Mouse (Mus musculus) lung, postnatal 10 days (tissue): ENCODE data around the gene Cyp46a1.

ENCODE experiments used
- DNase-seq: peaks from one replicate; pipeline ENCODE4 v3.0.0; 2021

Cyp46a1 gene

DNA sequence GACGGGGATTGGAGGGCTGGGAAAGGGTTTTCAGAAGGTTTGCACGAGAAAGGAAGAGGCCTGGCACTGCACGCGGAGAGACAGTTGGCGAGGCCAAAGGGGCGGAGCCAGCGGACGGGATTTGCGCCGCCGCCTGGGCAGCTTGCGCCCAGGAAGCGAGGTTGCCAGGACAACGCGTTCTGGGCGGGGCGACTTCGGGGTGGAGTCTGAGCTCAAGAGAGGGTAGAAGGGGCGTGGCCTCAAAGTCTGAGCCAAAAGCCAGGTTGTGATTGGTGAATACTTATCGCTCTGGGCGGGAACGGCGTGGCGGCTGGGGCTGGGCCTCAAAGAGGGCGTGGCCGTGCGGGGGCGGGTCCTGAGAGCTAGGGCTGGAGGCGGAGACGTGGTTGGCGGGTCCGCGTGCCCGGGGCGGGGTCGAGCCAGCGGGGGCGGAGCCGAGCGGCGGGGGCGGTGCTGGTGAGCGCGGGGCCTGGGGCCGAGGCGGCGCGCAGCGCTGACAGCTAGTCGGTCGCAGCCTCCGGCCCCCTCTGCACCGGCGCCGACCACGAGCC, at the start of gene Cyp46a1:
Cyp46a1 (plus strand) TSS at position 487 of the 551 bp plus-strand sequence.
- DNase-seq = peak; percentile 100

GRCm38 (mm10) chr12:108284455-108285224, 49.5 kb upstream of the Cyp46a1 start:
- DNase-seq = peak; percentile 40

DNA sequence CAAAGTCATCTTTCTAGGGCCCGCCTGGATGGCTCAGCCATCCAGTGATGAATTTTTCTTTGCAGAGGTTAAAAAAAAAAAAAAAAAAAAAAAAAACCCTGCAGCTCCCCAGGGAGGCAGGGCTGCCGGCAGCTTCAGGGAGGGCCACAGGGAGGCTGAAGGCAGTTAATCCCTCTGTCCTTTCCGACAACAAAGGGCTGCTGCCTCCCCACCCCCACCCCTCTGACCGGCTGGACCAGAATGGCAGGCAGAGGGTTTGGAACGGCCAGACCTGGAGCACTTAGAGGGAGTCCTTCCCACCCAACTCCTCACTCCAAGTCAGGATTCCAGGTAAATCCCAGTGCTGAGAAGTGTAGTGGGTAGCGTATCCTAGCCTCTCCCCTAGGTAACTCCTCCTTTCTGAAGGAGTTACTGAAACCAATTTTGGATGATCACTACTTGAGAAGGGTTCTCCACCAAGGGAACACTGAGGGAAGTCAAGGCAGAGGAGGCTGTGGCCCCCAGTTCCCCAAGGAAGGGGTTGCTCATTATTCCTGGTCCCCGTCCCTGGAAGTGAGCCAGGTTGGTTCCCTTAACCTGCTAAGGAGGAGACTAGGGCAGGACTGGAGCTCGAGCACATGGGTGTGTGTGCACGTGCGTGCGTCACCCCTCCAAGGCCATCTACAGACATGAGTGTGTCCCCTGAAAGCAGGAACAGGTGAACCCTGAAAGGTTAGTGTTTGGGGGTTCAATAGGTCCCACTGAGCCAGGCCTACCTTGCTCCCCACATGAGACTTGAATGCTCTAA, 48.8 kb upstream of the Cyp46a1 start:
- no peak for DNase-seq

DNA sequence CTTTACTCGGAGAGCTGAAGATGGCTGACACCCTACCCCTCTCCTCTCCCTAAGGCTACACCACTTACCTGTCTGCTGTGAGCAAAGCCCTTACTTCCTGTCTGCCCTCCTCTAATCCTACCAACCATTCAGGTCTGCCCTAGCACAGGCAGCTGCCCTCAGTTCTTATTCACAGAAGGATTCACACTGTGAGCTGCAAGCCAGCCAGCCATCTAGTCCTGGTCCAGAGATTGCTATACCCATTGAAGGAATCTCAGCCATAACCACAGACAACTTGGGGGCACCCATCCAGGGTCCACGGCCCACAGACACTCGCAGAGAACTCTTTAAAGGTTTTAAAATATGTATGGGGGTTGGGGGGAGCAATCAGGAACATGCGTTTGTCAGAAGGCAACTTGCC, 47.8 kb upstream of the Cyp46a1 start:
- no peak for DNase-seq

DNA sequence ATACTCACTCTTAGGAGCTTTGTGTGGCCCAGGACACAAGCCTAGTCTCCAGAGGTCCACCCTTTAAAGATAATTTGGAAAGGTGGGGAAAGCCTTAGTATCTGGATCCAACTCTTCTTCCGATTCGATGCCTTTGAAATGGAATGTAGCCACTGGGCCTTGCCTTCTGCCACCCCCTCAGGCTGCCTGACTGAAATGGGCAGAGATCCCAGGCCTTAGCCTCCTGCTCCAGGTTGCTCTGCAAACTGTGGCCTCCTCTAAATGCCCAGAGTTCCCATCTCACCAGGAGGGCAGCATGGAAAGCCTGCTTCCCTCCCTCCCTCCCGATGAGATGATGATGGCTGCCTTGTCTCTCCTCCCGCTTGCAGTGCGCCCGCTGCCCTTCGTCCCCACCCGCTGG, 47.2 kb upstream of the Cyp46a1 start:
- no peak for DNase-seq

DNA sequence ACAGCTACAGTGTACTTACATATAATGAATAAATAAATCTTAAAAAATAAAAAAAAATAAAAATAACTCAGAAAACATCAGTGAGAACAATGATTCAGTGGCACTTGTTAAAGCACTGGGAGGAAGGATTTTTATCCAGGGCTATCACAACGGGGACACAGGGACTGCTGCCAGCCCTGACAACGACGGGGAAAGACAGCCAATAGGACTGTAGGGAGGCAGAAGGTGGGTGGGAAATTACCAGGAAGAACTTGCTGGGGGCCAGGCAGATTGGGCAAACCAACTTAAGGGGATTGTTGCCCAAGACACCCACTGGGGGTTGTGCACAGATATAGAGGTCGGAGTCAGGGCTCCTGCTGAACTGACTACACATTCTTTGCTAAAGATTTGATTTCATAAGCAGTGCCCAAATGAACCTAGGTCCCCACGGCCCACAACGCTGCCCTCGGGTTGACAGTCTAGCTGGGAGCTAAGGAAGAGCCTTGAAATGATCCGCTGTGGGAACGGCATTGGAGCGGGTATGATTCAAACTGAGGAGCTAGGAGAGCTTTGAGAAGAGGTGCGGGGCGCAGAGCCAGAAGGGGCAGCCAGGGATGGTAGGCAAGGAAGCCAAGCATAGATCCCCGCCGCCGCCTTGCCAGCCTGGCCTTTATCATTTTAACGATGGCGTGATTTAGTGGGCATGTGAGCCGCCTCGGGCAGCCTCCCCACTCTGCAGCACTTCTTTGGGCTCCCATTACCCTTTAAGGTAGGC, 45.9 kb upstream of the Cyp46a1 start:
- no peak for DNase-seq

DNA sequence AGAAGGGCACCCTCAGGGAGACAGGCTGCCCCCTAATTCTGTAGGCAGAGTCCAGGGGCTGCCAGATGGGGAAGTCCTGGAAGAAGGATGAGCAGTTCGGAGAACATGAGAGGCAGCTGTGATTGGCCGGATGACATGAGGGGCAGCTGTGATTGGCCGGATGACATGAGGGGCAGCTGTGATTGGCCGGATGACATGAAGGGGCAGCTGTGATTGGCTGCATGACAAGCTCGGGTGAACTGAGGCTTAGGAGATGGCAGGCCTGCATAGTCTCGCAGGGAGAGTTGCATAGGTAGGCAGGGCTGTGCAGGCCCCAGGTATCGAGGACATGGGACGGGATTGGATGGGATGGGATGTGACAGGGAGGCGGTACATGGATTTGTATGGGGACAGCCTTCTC, 41.8 kb upstream of the Cyp46a1 start:
- peak; percentile 55 for DNase-seq

DNA sequence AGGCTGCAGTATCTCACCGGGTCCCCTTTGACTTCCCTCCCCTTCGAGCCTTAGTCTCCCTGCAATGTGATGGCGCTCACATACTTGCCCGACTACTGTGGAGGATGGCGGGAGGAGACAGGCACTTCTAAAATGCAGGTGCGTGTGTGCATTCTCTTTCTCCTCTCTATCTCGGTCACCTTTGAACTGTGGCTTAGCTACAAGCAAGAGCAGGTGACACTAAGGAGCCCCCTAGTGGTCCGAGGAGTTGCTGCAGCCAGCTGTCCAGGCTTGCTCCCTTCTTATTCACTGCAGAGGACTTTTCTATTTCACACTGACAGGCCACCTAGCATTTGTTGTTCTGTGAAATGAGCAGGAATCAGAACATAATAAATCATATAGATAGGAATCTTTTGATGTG, 41.2 kb upstream of the Cyp46a1 start:
- DNase-seq = peak; percentile 85

DNA sequence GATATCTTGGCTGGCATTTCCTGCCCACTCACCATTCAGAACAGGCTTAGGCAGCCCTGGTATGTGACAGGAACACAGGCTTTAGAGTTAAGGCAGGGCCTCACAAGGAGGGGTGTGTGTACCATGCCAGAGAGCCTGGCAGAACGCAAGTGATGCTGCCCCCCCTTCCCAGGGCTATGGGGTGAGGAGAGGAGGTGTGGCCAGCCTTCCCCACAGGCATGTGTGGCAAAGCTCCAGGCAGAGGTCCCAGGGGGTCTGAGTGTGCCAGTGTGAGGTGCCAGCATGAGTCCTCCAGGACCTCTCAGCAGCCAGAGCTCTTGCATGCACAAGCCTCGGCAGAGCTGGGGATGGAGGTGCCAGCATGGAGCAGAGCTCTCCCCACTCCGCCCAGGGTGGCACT, 39.6 kb upstream of the Cyp46a1 start:
- peak; percentile 36 for DNase-seq

- DNase-seq = peak; percentile 29
Observed at GRCm38 (mm10) chr12:108297033-108297432, 37.1 kb upstream of the Cyp46a1 start.

DNA sequence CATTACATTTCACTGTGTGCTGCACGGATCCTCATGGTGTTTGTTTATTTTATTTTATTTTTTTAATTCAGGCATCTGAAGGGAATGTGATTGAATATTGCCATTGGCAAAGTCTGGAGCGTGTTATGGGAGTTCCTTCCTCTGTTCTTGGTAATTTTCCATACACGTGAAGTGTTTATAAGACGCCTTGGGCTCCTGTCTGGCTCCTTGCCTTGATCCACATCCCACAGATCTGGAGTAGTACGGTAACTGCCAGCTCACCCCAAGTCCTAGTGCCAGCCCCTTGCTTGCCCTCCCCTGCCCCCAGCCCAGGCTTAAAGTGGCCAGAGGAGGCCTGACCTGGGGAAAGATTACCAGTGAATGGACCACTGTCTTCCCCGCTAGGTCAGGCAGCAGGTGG, 33.2 kb upstream of the Cyp46a1 start:
- no peak for DNase-seq

DNA sequence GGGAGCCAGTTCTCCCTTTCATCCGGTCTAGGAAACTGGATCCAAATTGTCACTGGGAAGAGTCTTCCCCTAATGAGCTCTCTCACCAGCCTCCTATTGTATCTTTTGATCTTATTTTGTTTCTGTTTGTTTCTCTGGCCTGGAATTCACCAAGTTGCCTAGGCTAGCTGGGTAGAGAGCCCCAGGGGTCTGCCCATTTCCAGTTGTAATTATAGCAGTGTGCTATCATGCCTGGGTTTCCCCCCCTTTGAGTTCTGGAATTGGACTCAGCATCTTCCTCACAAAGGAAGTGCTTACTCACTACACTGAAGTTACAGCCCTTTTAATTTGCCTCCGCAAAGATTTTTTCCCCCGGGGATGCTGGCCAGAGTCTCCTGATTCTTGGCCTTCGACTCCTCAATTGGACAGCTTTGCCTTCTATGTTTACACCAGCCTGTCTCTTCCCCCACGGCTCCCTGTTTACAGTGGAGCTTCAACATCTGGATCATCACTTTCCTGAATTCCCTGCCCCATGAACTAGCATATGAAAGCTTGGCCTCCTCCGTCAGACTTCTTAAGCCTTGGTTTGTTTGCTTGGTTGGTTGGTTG, 30.3 kb upstream of the Cyp46a1 start:
- peak; percentile 76 for DNase-seq

- no peak for DNase-seq
Observed at GRCm38 (mm10) chr12:108305172-108305571, 29.0 kb upstream of the Cyp46a1 start.

DNA sequence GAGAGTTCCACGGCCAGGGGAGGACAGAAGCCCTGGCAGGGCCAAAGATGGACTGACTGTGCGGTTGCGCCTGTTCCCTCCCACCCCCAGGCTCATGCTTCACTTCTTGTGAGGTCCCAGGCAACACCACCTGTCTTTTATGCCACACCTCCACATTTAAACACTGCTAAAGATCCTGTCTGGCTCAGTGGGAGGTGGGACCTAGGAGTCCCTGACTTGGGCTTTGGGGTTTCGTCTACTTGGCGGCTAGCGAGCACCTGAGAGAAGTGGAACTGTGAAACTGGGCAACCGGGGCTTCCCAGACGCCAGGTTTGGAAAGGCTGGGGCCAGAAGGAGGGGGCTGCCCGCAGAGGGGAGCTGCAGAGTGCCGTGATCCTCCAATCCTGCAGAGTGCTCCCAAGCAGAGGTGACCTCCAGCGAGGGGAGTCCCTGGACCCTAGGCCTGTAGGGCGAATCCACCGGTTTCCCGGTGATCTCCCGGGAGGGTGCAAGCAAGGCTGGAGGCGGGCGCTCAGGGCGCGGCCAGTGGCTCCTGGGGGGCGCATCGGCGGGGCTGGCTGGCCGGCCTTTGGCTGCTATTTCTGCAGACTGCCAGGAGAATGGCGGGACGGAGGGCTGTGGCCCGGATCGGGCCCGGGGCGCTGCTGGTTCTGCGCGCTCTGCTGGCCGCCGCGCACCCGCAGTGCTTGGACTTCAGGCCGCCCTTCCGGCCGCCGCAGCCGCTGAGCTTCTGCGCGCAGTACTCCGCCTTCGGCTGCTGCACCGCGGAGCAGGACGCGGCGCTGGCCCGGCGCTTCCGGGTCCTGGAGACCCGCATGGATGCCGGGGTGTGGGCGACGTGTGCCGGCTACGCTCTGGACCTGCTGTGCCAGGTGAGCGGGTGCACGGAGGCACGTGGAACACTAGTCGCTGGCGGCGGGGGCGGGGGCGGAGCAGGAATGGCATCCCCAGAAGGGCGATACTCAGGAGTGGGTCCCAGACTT, 28.1 kb upstream of the Cyp46a1 start, which contains the start of gene Hhipl1:
Hhipl1 (plus strand) TSS at position 459 of the 983 bp plus-strand sequence.
- peak; percentile 54 for DNase-seq

- DNase-seq = peak; percentile 81
Observed at GRCm38 (mm10) chr12:108307553-108307952, 26.6 kb upstream of the Cyp46a1 start.

- DNase-seq = peak; percentile 86
Observed at GRCm38 (mm10) chr12:108308363-108308856, 25.8 kb upstream of the Cyp46a1 start.

- DNase-seq = peak; percentile 84
Observed at GRCm38 (mm10) chr12:108309116-108309794, 24.9 kb upstream of the Cyp46a1 start.

DNA sequence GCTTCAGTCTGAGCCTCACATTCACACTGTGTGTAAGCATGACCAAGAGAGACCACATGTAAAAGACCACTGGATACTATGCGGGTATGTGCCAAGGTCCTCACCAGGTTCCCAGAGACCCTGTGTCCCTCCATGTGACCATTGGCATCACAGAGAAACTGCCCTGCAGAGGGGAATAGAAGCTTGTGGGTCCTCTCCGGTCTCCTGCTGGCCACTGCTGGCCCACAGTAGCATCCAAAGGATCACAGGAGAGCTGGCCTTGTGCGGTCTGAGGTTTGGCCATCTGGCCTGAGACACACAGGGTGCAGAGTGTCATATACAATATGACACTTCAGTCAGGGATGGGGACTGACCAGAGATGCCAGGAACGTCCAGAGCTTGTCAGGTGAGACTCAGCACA, 24.1 kb upstream of the Cyp46a1 start:
- DNase-seq = no peak

GRCm38 (mm10) chr12:108310456-108311027, 23.6 kb upstream of the Cyp46a1 start:
- no peak for DNase-seq

DNA sequence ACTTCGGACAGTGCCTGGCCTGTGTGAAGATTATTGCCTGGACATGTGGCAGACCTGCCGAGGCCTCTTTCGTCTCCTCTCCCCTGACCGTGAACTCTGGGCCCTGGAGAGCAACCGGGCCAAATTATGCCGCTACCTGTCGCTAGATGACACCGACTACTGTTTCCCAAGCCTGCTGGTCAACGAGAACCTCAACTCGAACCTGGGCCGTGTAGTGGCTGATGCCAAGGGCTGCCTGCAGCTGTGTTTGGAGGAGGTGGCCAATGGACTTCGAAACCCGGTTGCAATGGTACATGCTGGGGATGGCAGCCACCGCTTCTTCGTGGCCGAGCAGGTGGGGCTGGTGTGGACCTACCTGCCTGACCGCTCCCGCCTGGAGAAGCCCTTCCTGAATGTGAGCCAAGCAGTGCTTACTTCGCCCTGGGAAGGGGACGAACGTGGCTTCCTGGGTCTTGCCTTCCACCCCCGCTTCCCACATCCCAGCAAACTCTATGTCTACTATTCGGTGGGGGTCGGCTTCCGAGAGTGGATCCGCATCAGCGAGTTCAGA, 22.4 kb upstream of the Cyp46a1 start:
- no peak for DNase-seq
